Mouse (Mus musculus): ENCODE results near the gene Stim2.

Gene Stim2

GRCm38 (mm10) chr5:54005111-54005864 is 7.0 kb downstream of the Stim2 start:
- DNase-seq (ENCODE audit: low read depth, low spot score) = peak; percentile 19
- Histone ChIP-seq H3K36me3 (ENCODE audit: control insufficient read depth, insufficient read depth, low read length, poor library complexity, severe bottlenecking) (0 out of 2 replicates have a peak, but pooled peaks cover 2% of the 10 kb centered on the region), H3K27me3 (ENCODE audit: control insufficient read depth, insufficient read depth, low read length, poor library complexity, severe bottlenecking) (no peaks in the 10 kb centered on the region)

GRCm38 (mm10) chr5:54005865-54006225 is 7.5 kb downstream of the Stim2 start:
- DNase-seq (ENCODE audit: low read depth, low spot score) = no peak
- 0 out of 2 replicates have a peak, but pooled peaks cover 2% of the 10 kb centered on the region for H3K36me3 ChIP-seq (ENCODE audit: control insufficient read depth, insufficient read depth, low read length, poor library complexity, severe bottlenecking)
- H3K27me3 ChIP-seq (ENCODE audit: control insufficient read depth, insufficient read depth, low read length, poor library complexity, severe bottlenecking) = no peaks in the 10 kb centered on the region

GRCm38 (mm10) chr5:54006845-54007244 is 8.5 kb downstream of the Stim2 start:
- no peak for DNase-seq (ENCODE audit: low read depth, low spot score)
- H3K27me3 ChIP-seq (ENCODE audit: control insufficient read depth, insufficient read depth, low read length, poor library complexity, severe bottlenecking) = no peaks in the 10 kb centered on the region
- H3K36me3 ChIP-seq (ENCODE audit: control insufficient read depth, insufficient read depth, low read length, poor library complexity, severe bottlenecking) = 0 out of 2 replicates have a peak, but pooled peaks cover 2% of the 10 kb centered on the region

GRCm38 (mm10) chr5:54007617-54008016 is 9.3 kb downstream of the Stim2 start:
- 0 out of 2 replicates have a peak, but pooled peaks cover 2% of the 10 kb centered on the region for H3K36me3 ChIP-seq (ENCODE audit: control insufficient read depth, insufficient read depth, low read length, poor library complexity, severe bottlenecking)
- DNase-seq (ENCODE audit: low read depth, low spot score) = no peak
- H3K27me3 ChIP-seq (ENCODE audit: control insufficient read depth, insufficient read depth, low read length, poor library complexity, severe bottlenecking) = no peaks in the 10 kb centered on the region

GRCm38 (mm10) chr5:54013271-54013670 is 15.0 kb downstream of the Stim2 start:
- Histone ChIP-seq H3K27me3 (ENCODE audit: control insufficient read depth, insufficient read depth, low read length, poor library complexity, severe bottlenecking) (no peaks in the 10 kb centered on the region), H3K36me3 (ENCODE audit: control insufficient read depth, insufficient read depth, low read length, poor library complexity, severe bottlenecking) (0 out of 2 replicates have a peak, but pooled peaks cover 2% of the 10 kb centered on the region)
- no peak for DNase-seq (ENCODE audit: low read depth, low spot score)

GRCm38 (mm10) chr5:54017143-54017542 is 18.8 kb downstream of the Stim2 start:
- no peak for DNase-seq (ENCODE audit: low read depth, low spot score)
- Histone ChIP-seq H3K36me3 (ENCODE audit: control insufficient read depth, insufficient read depth, low read length, poor library complexity, severe bottlenecking) (no peaks in the 10 kb centered on the region), H3K27me3 (ENCODE audit: control insufficient read depth, insufficient read depth, low read length, poor library complexity, severe bottlenecking) (no peaks in the 10 kb centered on the region)

GRCm38 (mm10) chr5:54018856-54019255 is 20.6 kb downstream of the Stim2 start:
- DNase-seq (ENCODE audit: low read depth, low spot score) = no peak
- Histone ChIP-seq H3K36me3 (ENCODE audit: control insufficient read depth, insufficient read depth, low read length, poor library complexity, severe bottlenecking) (no peaks in the 10 kb centered on the region), H3K27me3 (ENCODE audit: control insufficient read depth, insufficient read depth, low read length, poor library complexity, severe bottlenecking) (no peaks in the 10 kb centered on the region)

- Histone ChIP-seq H3K36me3 (ENCODE audit: control insufficient read depth, insufficient read depth, low read length, poor library complexity, severe bottlenecking) (no peaks in the 10 kb centered on the region), H3K27me3 (ENCODE audit: control insufficient read depth, insufficient read depth, low read length, poor library complexity, severe bottlenecking) (no peaks in the 10 kb centered on the region)
- peak; percentile 48 for DNase-seq (ENCODE audit: low read depth, low spot score)
Observed at GRCm38 (mm10) chr5:54019546-54019945, 21.2 kb downstream of the Stim2 start.

GRCm38 (mm10) chr5:54024610-54025009 is 26.3 kb downstream of the Stim2 start:
- no peaks in the 10 kb centered on the region for H3K27me3 ChIP-seq (ENCODE audit: control insufficient read depth, insufficient read depth, low read length, poor library complexity, severe bottlenecking)
- H3K36me3 ChIP-seq (ENCODE audit: control insufficient read depth, insufficient read depth, low read length, poor library complexity, severe bottlenecking) = no peaks in the 10 kb centered on the region
- DNase-seq (ENCODE audit: low read depth, low spot score) = no peak

- DNase-seq (ENCODE audit: low read depth, low spot score) = peak; percentile 76
- H3K36me3 ChIP-seq (ENCODE audit: control insufficient read depth, insufficient read depth, low read length, poor library complexity, severe bottlenecking) = no peaks in the 10 kb centered on the region
- H3K27me3 ChIP-seq (ENCODE audit: control insufficient read depth, insufficient read depth, low read length, poor library complexity, severe bottlenecking) = no peaks in the 10 kb centered on the region
Observed at GRCm38 (mm10) chr5:54025630-54026029, 27.3 kb downstream of the Stim2 start.

GRCm38 (mm10) chr5:54033217-54033616 is 34.9 kb downstream of the Stim2 start:
- no peak for DNase-seq (ENCODE audit: low read depth, low spot score)
- Histone ChIP-seq H3K36me3 (ENCODE audit: control insufficient read depth, insufficient read depth, low read length, poor library complexity, severe bottlenecking) (no peaks in the 10 kb centered on the region), H3K27me3 (ENCODE audit: control insufficient read depth, insufficient read depth, low read length, poor library complexity, severe bottlenecking) (no peaks in the 10 kb centered on the region)

- no peaks in the 10 kb centered on the region for H3K27me3 ChIP-seq (ENCODE audit: control insufficient read depth, insufficient read depth, low read length, poor library complexity, severe bottlenecking)
- DNase-seq (ENCODE audit: low read depth, low spot score) = no peak
- no peaks in the 10 kb centered on the region for H3K36me3 ChIP-seq (ENCODE audit: control insufficient read depth, insufficient read depth, low read length, poor library complexity, severe bottlenecking)
Observed at GRCm38 (mm10) chr5:54034680-54035079, 36.4 kb downstream of the Stim2 start.

- Histone ChIP-seq H3K27me3 (ENCODE audit: control insufficient read depth, insufficient read depth, low read length, poor library complexity, severe bottlenecking) (no peaks in the 10 kb centered on the region), H3K36me3 (ENCODE audit: control insufficient read depth, insufficient read depth, low read length, poor library complexity, severe bottlenecking) (0 out of 2 replicates have a peak, but pooled peaks cover 2% of the 10 kb centered on the region)
- DNase-seq (ENCODE audit: low read depth, low spot score) = peak; percentile 14
Observed at GRCm38 (mm10) chr5:54038615-54039014, 40.3 kb downstream of the Stim2 start.

- Histone ChIP-seq H3K27me3 (ENCODE audit: control insufficient read depth, insufficient read depth, low read length, poor library complexity, severe bottlenecking) (no peaks in the 10 kb centered on the region), H3K36me3 (ENCODE audit: control insufficient read depth, insufficient read depth, low read length, poor library complexity, severe bottlenecking) (0 out of 2 replicates have a peak, but pooled peaks cover 2% of the 10 kb centered on the region)
- DNase-seq (ENCODE audit: low read depth, low spot score) = no peak
Observed at GRCm38 (mm10) chr5:54040527-54040926, 42.2 kb downstream of the Stim2 start.

GRCm38 (mm10) chr5:54042013-54042412 is 43.7 kb downstream of the Stim2 start:
- H3K36me3 ChIP-seq (ENCODE audit: control insufficient read depth, insufficient read depth, low read length, poor library complexity, severe bottlenecking) = 0 out of 2 replicates have a peak, but pooled peaks cover 2% of the 10 kb centered on the region
- H3K27me3 ChIP-seq (ENCODE audit: control insufficient read depth, insufficient read depth, low read length, poor library complexity, severe bottlenecking) = no peaks in the 10 kb centered on the region
- no peak for DNase-seq (ENCODE audit: low read depth, low spot score)

Measured in splenic B cell, adult 2 months (primary cell).